Mouse (Mus musculus): ENCODE measurements around the gene Atp6v1g3. TPM values are rescaled to one million over a fixed set of nuclear protein-coding genes. Genes with fewer than 3 reads are reported as not detected.

The Atp6v1g3 gene
- total and polyA plus RNA-seq, 3 experiments = not detected

DNA sequence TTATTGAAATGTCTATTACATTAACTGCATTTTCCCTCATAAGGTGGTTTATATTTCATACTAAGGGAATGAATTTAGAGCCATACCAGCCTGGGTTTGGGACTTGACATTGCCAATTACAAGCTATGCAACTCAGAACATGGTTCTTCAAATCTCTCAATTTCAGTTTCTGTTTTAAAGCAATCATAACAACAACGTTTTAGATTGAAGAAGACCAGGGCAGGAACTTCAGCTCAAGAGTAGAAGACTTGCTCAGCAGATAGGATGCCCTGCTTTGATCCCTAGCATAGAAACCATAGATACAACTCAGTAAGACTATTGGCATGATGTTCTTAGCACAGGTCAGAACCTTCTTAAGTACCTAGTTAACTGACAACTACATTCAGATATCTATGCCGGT is 63.9 kb downstream of the Atp6v1g3 start:
- Histone ChIP-seq H3K27ac (no peak overlapping the region), H3K4me3 (no peak overlapping the region), H3K4me1 (ENCODE audit: control insufficient read depth, insufficient read depth, low read length) (no peaks in the 10 kb centered on the region; the same call in 1 of the 2 replicates), H3K79me2 (replicated peaks; ENCODE audit: control insufficient read depth, insufficient read depth, low read length) (no peaks in the 10 kb centered on the region), H3K27me3 (ENCODE audit: control insufficient read depth, insufficient read depth, low read length) (no peaks in the 10 kb centered on the region), H3K36me3 (ENCODE audit: control insufficient read depth, insufficient read depth, low read length) (no peaks in the 10 kb centered on the region), H3K9ac (ENCODE audit: low read depth, low read length) (no peak overlapping the region)
- DNase-seq = no peak
- WGBS = 66% methylated on average over 2 of the region's 2 CpGs
- intact Hi-C loops (cut with DNase I) = no loop called here
- TF ChIP-seq EP300 (IDR thresholded peaks at IDR 0.05; ENCODE audit: insufficient read depth, low read depth, low read length) (no peak), POLR2A (IDR thresholded peaks at IDR 0.05; ENCODE audit: insufficient read depth, low read depth, low read length) (no peak), CTCF (IDR thresholded peaks at IDR 0.05) (no peak)

Other genes with a start within 250 kb of the Atp6v1g3 start
- 1 to 10 TPM; 5.0 to 5.8 TPM for gene Ptprc, start 98.0 kb upstream of the Atp6v1g3 start, total RNA-seq (2021)
- gene Ptprc, start 98.0 kb upstream of the Atp6v1g3 start, polyA plus RNA-seq (2012; rRNA removed) = 7.1 and 8.0 TPM in 2 replicates